Mouse (Mus musculus) liver (tissue): ENCODE data around the gene AI837181.

Experiments
- DNase-seq: peaks from one replicate; pipeline ENCODE4 v3.0.0-alpha.2; 2020; ENCODE audit warnings: mixed read lengths

AI837181 gene

DNA sequence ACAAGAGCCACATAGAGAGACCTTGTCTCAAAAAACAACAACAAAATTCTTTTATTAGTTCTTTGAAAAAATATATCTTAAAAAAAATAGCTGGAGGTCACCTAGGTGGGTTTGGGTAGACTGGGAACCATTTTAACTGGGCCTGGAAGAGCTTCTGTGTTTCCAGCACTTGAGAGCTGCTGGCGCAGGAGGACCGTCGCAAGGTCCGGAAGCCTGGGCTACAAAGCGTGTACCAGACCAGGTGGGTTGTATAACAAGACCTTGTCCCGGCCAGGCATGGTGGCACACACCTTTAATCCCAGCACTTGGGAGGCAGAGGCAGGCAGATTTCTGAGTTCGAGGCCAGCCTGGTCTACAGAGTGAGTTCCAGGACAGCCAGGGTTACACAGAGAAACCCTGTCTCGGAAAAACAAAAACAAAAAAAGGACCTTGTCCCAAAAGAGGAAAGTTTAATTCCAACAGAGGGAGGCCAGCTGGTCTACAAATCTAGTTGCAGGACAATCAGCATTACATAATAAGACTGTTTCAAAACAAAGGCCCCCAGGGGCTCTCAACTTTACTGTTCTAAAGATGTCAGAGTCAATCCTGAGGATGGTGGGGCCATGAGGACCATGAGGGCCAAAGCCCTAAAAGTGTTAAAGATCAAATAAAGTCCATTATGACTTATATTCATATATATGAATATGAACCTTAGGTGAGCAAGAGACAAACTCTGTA lies 6.0 kb upstream of the AI837181 start:
- no peak for DNase-seq

DNA sequence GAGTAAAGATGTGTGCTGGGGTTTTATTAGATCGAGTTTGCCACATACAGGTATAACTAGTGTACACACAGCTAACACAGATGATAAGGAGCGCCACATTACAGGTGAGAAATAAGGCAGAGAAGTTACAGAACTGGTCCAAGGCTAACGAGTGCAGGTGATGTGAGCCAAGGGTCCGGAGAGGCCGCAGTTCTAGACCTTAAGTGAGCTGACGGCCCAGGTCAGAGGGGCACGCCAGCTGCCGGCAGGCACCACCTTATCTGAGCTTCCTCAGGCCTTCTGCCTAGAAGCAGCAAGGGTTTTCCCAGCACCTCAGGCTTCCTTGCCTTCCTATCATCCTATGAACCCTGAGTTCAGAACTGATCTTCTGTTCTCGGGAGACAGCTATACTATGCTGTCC lies 5.3 kb upstream of the AI837181 start:
- no peak for DNase-seq

DNA sequence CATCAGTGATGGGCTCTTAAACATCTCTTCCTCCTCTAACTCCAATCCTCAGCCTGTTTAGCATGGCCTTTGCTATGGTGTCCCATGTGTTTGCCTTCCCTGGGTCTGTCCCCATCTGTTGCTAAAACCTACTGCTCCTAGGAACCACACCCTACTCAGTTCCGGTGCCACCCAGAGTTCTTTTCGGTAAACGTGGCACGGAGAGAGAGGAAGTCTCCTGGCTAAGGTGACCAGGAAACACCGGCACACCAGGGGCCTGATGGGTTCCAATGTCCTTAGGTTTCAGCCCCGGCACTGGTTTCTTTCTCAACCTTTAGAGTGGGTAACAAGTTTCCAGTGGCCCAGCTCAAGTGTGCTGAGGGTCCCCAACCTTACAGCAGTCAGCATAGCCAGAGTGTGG lies 4.4 kb upstream of the AI837181 start:
- no peak for DNase-seq

DNA sequence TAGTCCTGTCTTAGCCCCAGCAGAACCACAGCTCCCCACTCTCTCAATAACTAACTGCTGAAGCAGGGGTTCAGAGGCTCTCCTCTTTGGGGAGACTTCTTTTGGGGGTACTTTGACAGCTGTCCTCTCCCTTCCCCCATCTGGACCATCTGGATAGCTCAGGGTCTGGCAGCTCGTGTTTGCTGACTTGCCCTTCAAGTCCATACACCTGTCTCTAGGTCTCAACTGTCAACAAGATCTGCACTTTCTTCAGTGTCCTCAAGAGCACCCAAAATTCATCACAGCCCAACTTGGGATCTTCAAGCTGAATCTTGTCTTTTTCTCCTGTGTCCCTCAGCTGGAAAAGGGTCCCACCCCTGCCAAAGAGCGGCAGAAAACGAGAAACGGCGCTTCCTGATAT lies 3.2 kb upstream of the AI837181 start:
- no peak for DNase-seq

GRCm38 (mm10) chr19:5422267-5422666 lies 2.7 kb upstream of the AI837181 start:
- DNase-seq = no peak

DNA sequence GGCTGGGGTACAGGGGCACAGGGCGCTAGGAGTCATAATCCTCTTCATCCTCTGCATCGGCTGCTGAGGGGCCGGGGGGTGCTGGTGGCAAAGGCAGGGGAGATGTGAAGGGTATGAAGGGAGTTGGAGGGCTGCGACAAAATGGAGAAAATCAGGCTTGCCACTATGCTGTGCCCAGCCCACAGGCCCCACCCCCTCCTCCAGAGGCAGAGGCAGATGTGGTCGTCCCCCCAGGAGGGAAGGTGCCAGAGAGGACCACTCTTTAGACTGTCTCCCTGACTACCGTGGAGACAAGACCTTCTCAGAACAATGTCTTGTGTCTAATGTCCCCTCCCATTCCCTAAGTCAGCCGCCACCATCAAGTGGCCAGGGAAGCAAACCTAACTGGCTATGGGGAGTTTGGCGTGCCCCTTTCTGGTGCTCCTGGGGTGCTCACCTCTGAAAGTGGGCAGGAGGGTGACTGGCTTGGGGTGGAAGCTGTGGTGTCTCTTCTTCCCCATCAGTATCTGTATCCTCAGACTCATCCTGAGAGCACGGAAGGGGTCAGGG lies 2.0 kb upstream of the AI837181 start:
- no peak for DNase-seq

DNA sequence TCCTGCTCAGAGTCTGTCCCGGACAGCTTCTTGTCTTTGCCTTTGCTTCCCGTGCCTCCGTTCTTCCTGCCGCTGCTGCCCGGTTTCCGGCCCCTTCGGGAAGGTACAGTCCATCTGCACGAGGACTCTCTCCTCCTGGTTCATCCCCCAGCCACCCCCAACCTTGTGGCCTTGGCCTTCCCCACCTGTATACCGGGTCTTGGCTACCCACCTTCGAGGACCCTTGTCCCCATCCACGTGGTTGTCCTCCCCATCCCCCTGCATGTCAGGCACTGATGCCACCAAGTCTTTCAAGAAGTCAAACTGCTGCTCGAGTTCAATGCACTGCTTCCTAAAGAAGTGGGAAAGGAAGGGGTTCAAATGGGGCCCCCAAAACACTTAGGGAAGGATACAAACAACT lies 1.4 kb upstream of the AI837181 start:
- no peak for DNase-seq

DNA sequence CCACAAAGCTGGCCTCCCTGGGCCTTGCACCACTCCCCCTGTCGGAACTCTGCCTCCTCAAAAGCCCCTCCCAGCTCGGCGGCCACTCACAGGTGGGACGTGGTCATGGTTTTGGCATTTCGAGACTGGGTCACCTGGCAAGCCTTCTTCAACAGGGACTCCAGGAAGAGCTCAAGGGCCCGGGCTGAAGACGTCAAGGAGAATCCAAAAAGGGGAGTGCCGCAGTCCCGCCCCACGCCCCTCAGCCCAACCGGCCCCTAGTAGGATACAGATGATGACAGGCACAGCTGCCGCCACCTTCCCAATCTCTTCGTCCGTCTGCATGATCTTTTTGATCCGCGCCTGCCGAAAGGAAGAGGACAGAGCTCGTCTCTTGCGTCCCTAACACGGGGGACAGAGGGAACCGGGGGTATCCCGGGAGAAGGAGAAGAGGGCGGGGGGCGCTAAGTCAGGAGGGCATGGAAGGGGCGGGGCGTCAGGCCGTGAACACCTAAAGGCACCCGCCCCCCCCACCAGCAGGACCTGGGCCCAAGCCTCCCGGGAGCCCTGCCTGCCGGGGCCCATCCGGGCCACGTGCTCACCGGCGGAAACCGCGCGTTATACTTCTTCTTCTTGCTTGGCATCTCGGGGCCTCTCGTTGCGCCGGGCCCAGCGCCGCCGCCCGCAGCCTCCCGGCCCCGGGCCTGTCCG lies 707 bp upstream of the AI837181 start:
- DNase-seq = peak; percentile 76

DNA sequence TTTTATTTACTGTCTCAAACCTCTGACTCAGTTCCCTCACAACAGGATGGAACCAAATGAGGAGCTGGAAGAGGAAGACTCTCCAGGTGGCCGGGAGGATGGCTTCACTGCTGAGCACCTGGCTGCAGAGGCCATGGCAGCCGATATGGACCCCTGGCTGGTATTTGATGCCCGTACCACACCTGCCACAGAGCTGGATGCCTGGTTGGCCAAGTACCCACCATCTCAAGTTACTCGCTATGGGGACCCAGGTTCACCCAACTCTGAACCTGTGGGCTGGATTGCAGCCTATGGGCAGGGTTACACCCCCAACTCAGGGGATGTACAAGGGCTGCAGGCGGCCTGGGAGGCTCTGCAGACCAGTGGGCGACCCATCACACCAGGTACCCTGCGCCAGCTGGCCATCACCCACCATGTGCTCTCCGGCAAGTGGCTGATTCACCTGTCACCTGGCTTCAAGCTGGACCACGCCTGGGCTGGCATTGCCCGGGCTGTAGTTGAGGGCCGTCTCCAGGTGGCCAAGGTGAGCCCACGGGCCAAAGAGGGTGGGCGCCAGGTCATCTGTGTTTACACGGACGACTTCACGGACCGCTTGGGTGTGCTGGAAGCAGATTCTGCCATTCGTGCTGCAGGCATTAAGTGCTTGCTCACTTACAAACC lies 1.1 kb downstream of the AI837181 start:
- DNase-seq = no peak

DNA sequence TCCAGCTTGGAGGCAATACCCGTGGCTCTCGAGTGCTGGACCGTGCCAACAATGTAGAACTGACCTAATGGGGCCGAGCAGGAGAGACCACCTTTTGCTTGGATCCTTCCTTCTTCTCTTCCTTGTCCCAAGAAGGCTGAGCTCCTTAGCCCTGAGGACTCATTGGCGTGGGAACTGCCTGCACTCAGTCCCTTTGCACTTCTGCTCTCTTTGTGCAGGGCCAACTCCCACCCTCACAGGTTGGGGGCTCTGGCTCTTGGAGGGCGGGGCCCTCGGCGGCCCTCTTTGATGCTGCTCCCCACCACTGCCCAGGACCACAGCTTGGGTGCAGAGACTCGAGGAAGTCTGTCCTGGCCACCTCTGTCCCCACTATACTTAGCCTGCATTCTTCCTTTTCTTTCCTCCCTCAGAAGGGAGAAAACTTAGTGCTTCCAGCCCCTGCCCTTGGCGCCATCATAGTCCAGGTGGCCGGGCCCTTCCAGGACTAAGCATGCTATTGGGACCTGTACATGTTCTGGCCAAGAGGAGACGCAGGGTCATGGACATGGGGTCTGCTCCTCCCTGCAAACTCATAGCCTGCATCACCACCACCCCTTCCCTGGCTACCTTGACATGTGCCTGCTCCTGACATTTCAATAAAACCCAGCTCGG lies 1.8 kb downstream of the AI837181 start:
- DNase-seq = no peak

GRCm38 (mm10) chr19:5428083-5428482 lies 3.1 kb downstream of the AI837181 start:
- DNase-seq = no peak

GRCm38 (mm10) chr19:5429219-5429618 lies 4.3 kb downstream of the AI837181 start:
- no peak for DNase-seq

DNA sequence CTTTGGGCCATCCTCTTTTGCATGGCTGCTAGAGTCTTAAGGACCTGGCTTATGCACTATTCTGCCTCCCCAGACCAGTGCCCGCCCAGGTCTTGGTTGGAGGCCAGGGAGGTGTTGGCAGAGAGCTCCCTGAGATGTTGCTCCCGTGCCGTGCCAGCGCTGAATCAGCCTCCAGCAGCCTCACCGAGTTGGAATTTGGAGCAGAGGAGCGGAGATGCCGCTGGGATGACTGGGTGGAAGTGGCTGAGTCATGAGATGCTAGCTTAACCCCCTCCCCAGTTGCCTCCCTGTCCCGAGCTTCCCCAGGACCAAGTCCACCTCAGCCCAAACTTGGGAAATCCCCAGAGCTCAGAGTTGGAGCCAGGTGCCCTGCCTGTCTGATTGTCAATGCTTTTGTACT lies 4.9 kb downstream of the AI837181 start:
- no peak for DNase-seq

DNA sequence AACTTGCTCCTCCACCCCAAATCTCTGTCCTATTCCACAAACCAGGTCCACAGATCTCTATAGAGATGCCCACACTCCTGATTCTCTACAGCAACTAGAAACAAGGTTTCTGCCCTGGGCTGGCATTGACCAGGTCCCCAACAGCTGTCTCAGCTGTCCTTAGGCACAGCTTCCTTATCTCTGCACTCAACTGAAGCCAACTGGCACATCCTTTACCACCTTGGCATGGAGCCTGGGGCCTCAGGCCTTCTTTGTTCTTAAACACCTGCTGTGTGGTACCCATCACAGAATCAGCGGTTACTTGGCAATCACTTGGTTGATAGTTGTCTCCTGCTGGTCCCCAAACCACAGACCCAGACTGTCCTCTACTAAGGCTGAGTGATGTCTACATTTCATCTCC lies 5.5 kb downstream of the AI837181 start:
- DNase-seq = no peak

DNA sequence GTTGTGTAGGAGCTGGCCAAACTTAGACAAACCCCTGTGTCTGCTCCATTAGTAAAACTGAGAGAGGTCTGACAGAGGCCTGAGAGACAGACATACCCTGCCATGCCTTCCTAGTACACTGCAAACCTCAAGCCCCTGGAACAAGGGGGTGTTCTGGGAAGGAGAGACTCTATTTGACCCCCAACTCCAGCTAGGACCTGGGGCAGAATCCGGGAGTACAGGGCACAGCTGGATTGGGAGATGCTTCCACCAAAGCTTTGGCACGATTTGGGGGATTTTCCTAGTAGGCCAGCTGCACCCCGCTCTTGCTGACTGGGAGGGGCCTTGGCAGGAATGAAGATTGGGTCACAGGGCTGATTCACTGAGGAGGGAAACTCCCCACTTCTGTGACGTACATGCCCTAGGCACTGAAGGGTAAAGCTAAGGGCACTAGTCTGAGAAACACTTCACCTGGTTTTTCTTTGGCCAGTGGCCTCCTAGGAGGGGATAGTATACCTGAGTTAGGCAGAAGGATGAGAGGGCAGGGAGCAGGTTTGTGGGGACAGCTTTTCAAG lies 7.0 kb downstream of the AI837181 start:
- no peak for DNase-seq

DNA sequence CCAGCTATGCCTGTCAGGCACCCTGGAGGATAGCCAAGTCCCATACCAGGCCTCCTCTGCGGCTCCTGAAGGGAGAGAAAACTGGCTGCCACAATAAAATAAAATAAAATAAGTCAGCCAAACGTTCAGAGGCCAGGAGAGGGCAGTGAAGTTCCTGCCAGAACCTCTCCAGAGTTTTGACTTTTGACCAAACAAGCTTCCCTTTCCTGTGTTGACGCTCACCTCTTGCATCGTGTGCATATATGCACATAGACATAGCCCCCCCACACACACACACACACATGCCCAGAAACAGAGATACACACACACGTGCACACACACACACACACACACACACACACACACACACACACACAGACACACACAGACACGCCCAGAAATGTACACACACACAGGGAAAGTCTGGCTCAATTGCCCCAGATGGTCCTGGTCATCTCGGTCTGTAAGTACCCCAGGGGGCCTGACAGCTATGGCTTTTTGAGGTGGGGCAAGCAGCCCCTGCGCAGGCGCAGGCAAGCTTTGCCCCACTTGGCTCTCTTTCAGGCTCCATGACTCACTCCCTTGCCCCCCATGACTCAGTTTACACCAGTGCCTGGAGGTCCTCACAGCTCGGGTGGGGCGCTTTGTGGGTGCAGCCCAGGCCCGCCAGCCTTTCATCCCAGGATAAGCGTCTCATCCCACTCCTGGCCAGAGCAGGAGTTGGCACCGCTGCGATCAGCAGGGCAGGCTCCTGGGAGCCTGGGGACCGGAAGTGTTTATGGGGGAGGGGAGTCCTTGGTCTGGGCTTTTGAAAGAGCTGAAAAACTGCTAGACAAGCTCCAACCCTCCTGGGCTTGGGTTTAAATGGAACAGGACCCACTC lies 8.3 kb downstream of the AI837181 start:
- peak; percentile 44 for DNase-seq

DNA sequence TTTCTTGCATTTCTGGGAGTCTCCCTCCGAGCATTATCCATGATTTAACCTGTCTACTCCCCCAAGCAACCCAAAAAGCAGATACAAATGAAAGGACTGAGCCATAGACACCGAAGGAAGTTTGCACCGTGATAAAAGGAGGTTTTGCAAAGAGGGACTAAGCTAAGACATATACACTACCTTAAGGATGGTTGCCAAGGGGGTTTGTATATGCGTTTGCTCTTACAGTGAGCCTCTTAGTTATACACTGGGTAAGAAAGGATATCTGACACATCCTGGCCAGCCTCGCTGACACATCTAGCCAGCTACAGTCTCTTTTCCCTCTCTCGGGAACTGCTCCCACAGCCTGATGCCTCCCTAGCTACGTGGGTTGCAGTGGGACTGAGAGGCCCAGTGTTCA lies 9.0 kb downstream of the AI837181 start:
- no peak for DNase-seq

DNA sequence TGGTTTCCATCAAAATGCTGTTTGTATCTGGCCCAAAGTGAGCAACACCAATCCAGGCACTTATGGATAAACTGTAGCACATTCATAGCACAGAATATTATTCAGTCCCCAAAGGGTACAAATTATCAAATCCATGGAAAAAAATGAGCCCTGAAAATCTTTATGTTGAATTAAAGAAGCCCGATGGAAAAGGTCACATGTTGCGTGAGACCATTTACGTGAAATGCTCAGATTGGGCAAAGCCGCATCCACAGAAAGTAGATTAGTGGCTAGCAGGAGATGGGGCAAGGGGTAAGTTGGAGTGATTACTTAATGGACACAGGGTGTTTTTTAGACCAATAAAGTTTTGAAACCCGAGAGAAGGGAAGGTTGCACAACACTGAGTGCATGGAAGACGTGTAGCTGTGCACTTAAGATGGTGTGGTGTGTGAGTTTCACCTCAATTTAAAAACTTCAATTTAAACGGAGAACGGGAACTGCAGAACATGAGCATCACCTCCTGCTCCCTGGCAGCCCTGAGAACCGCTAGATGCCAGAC lies 19.5 kb downstream of the AI837181 start:
- no peak for DNase-seq

GRCm38 (mm10) chr19:5444954-5445353 lies 20.0 kb downstream of the AI837181 start:
- no peak for DNase-seq

DNA sequence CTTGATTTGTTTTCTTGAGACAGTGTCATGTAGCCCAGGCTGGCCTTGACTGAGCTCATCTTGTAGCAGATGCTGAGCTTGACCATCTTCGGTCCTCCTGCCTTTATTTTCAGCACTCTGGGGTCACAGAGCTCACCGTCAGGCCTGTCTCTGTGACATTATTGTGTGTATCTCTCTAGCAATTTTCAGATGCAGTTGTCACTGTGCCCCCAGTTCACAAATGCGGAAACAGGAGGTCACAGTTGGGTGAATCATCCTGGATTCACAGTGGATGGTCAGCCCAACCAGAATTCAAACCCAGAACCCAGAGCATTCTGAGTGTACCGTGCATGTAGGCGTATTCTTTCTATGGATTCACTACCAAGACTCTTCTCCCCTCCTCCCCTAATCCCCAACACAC lies 20.8 kb downstream of the AI837181 start:
- no peak for DNase-seq

DNA sequence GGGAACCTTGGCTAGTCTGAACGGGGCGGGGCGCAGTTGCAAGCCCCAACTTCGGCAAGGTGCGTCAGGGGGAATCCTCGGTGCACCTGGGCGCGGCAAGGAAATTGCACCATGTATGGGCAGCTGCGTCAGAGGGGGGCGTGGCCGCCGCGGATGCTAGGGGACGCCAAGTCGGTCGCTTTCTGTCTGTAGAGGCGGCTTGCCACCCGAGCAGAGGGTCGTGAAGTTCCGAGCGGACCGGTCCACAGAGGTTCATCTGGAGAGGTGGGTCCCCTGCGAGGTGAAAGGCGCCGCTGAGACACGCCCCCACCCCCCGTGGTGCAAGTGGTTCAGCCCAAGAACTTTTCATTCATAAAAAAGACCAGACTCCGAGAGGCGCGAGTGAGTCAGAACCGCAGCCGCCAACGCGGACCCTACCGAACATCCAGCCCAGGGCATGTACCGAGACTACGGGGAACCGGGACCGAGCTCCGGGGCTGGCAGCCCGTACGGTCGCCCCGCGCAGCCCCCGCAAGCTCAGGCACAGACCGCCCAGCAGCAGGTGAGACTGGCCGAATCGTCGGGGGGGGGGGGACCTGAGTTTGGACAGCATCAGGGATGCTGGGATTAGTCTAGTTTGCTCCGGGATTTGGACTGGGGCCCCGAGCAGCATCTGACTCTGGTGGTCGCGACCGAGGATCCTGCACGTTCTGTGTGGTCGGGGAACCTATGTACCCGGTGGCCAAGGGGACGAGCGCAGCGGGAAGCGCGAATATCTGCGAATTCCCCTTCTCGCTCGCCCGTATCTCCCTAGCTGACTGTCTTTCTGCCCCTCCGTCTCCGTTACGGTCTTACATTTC lies 22.8 kb downstream of the AI837181 start, which contains the start of gene Fosl1:
TSS of gene Fosl1 (plus strand) at position 33 of the 839 bp plus-strand sequence.
- DNase-seq = peak; percentile 75
